Mouse (Mus musculus) forebrain, embryonic 12.5 days (tissue): ENCODE results near the gene Tbc1d16. TPM values are rescaled to one million over a fixed set of nuclear protein-coding genes. Genes with fewer than 3 reads are reported as not detected.
"Not testable (repeated sequence)": the region's sequence is repeated elsewhere in the genome, so short reads cannot be mapped to it uniquely, and the experiment has no call there.

Experiments used
- ATAC-seq: fragments of 200-750 bp; cut with Nextera tagmentation; 2 replicates; pipeline ENCODE4 v1.8.0; 2017; ENCODE audit warnings: moderate TSS enrichment; ENCODE audit not compliant: low FRiP score
- H3K27ac ChIP-seq: fragments of 300-500 bp; sonication (generic); 2 replicates; pipeline ENCODE4 v1.5.1; 2016; ENCODE audit warnings: mild to moderate bottlenecking
- H3K27me3 ChIP-seq: fragments of 300-500 bp; sonication (generic); 2 replicates; pipeline ENCODE4 v1.6.1; 2016; ENCODE audit warnings: mild to moderate bottlenecking
- H3K36me3 ChIP-seq: fragments of 300-500 bp; sonication (generic); replicated peaks from 2 replicates; pipeline ENCODE4 v1.6.1; 2016; ENCODE audit warnings: mild to moderate bottlenecking
- H3K4me1 ChIP-seq: fragments of 300-500 bp; sonication (generic); 2 replicates; pipeline ENCODE4 v1.6.1; 2016
- H3K4me2 ChIP-seq: fragments of 300-500 bp; sonication (generic); 2 replicates; pipeline ENCODE4 v1.6.1; 2016; ENCODE audit warnings: mild to moderate bottlenecking, moderate library complexity
- H3K4me3 ChIP-seq: fragments of 300-500 bp; sonication (generic); replicated peaks from 2 replicates; pipeline ENCODE4 v1.5.1; 2016; ENCODE audit warnings: mild to moderate bottlenecking
- H3K9ac ChIP-seq: fragments of 300-500 bp; sonication (generic); 2 replicates; pipeline ENCODE4 v1.6.1; 2016; ENCODE audit warnings: mild to moderate bottlenecking
- H3K9me3 ChIP-seq: fragments of 300-500 bp; sonication (generic); 2 replicates; pipeline ENCODE4 v1.6.1; 2016
- WGBS: fragments of 180-500 bp; shearing (Covaris S2); methylation state at CpG from one replicate; pipeline ENCODE4 v1.1.7; 2016; 5-methylcytosine and 5-hydroxymethylcytosine counted together
- polyA plus RNA-seq: library from polyadenylated mRNA; unstranded; fragments of >200 nt; fragmentation: Nextera tagmentation; extraction: Ambion mirVana; gene quantifications from 2 replicates; pipeline ENCODE4 v1.2.1, GENCODE M21; 2016

The Tbc1d16 gene
- polyA plus RNA-seq, 1 experiment from 2014 or later, result 28.1 TPM

GRCm38 (mm10) chr11:119256557-119256956 is 28.3 kb upstream of the Tbc1d16 start:
- 86% methylated on average over 5 of the region's 5 CpGs for WGBS
- H3K4me3 ChIP-seq, H3K27ac ChIP-seq, H3K9ac ChIP-seq, H3K4me2 ChIP-seq, ATAC-seq, H3K9me3 ChIP-seq, H3K27me3 ChIP-seq: not testable (repeated sequence)
- peaks cover 23% of the 10 kb centered on the region for H3K36me3 ChIP-seq
- peaks cover 27% of the 10 kb centered on the region for H3K4me1 ChIP-seq

- Histone ChIP-seq H3K4me3 (peak overlapping the region; percentile 13), H3K36me3 (0 out of 2 replicates have a peak, but pooled peaks cover 4% of the 10 kb centered on the region), H3K27me3 (no peaks in the 10 kb centered on the region), H3K9ac (peak overlapping the region; percentile 5), H3K4me2 (peak overlapping the region; percentile 30), H3K9me3 (no peaks in the 10 kb centered on the region), H3K27ac (no peak overlapping the region), H3K4me1 (peaks cover 29% of the 10 kb centered on the region)
- ATAC-seq, result peak; percentile 73
- WGBS, result 5% methylated on average over 22 of the region's 22 CpGs
Observed at GRCm38 (mm10) chr11:119252854-119253541, 24.7 kb upstream of the Tbc1d16 start.

GRCm38 (mm10) chr11:119250998-119251397 is 22.7 kb upstream of the Tbc1d16 start:
- Histone ChIP-seq H3K4me3 (no peak overlapping the region), H3K36me3 (peaks cover 5% of the 10 kb centered on the region; the same call in 1 of the 2 replicates), H3K27me3 (no peaks in the 10 kb centered on the region), H3K9me3 (no peaks in the 10 kb centered on the region), H3K4me1 (peaks cover 22% of the 10 kb centered on the region), H3K4me2 (no peak overlapping the region), H3K9ac (no peak overlapping the region), H3K27ac (no peak overlapping the region)
- WGBS, result 73% methylated on average over 17 of the region's 17 CpGs
- ATAC-seq, result no peak

- peak; percentile 25; the same call in 1 of the 2 replicates for ATAC-seq
- peaks cover 22% of the 10 kb centered on the region for H3K4me1 ChIP-seq
- no peaks in the 10 kb centered on the region for H3K27me3 ChIP-seq
- no peaks in the 10 kb centered on the region for H3K9me3 ChIP-seq
- H3K9ac ChIP-seq, result no peak overlapping the region; the same call in 1 of the 2 replicates
- no peak overlapping the region for H3K4me2 ChIP-seq
- no peak overlapping the region for H3K27ac ChIP-seq
- WGBS, result 33% methylated on average over 6 of the region's 6 CpGs
- peaks cover 10% of the 10 kb centered on the region for H3K36me3 ChIP-seq
- no peak overlapping the region for H3K4me3 ChIP-seq
Observed at GRCm38 (mm10) chr11:119249011-119249410, 20.7 kb upstream of the Tbc1d16 start.

- 89% methylated on average over 6 of the region's 6 CpGs for WGBS
- not testable (repeated sequence) for ATAC-seq
Observed at GRCm38 (mm10) chr11:119245543-119245942, 17.2 kb upstream of the Tbc1d16 start.

GRCm38 (mm10) chr11:119239480-119239879 is 11.2 kb upstream of the Tbc1d16 start:
- WGBS, result 89% methylated on average over 12 of the region's 12 CpGs
- no peak for ATAC-seq

More at GRCm38 (mm10) chr11:119245543-119245942, 17.2 kb upstream of the Tbc1d16 start:
- not testable (repeated sequence) for H3K9me3 ChIP-seq, H3K4me2 ChIP-seq, H3K27me3 ChIP-seq, H3K4me3 ChIP-seq, H3K9ac ChIP-seq, H3K4me1 ChIP-seq, H3K27ac ChIP-seq
- H3K36me3 ChIP-seq, result peaks cover 27% of the 10 kb centered on the region

GRCm38 (mm10) chr11:119238305-119238721 is 10.0 kb upstream of the Tbc1d16 start:
- H3K4me2 ChIP-seq, result peak overlapping the region; percentile 49
- peaks cover 11% of the 10 kb centered on the region for H3K4me1 ChIP-seq
- H3K9me3 ChIP-seq, result no peaks in the 10 kb centered on the region
- peaks cover 47% of the 10 kb centered on the region for H3K36me3 ChIP-seq
- H3K9ac ChIP-seq, result peak overlapping the region; percentile 9; the same call in 1 of the 2 replicates
- ATAC-seq, result peak; percentile 65
- WGBS, result 22% methylated on average over 11 of the region's 11 CpGs
- H3K27me3 ChIP-seq, result 0 out of 2 replicates have a peak, but pooled peaks cover 5% of the 10 kb centered on the region
- H3K27ac ChIP-seq, result 0 out of 2 replicates have a peak overlapping the region, but pooled peaks have one; percentile 43
- peak overlapping the region; percentile 19 for H3K4me3 ChIP-seq

More at GRCm38 (mm10) chr11:119239480-119239879, 11.2 kb upstream of the Tbc1d16 start:
- Histone ChIP-seq H3K9ac (no peak overlapping the region), H3K27ac (no peak overlapping the region), H3K27me3 (0 out of 2 replicates have a peak, but pooled peaks cover 5% of the 10 kb centered on the region), H3K36me3 (peaks cover 46% of the 10 kb centered on the region), H3K4me1 (peaks cover 11% of the 10 kb centered on the region), H3K9me3 (no peaks in the 10 kb centered on the region), H3K4me3 (no peak overlapping the region), H3K4me2 (no peak overlapping the region)

GRCm38 (mm10) chr11:119237568-119238304 is 9.4 kb upstream of the Tbc1d16 start:
- WGBS, result 35% methylated on average over 19 of the region's 20 CpGs
- Histone ChIP-seq H3K9me3 (no peaks in the 10 kb centered on the region), H3K36me3 (peaks cover 41% of the 10 kb centered on the region), H3K4me2 (peak overlapping the region; percentile 49), H3K4me3 (peak overlapping the region; percentile 19), H3K4me1 (peaks cover 11% of the 10 kb centered on the region), H3K27me3 (0 out of 2 replicates have a peak, but pooled peaks cover 5% of the 10 kb centered on the region), H3K27ac (0 out of 2 replicates have a peak overlapping the region, but pooled peaks have one; percentile 38), H3K9ac (peak overlapping the region; percentile 9; the same call in 1 of the 2 replicates)
- ATAC-seq, result peak; percentile 62

GRCm38 (mm10) chr11:119237007-119237406 is 8.7 kb upstream of the Tbc1d16 start:
- Histone ChIP-seq H3K36me3 (peaks cover 43% of the 10 kb centered on the region), H3K4me3 (no peak overlapping the region), H3K4me2 (no peak overlapping the region), H3K27ac (no peak overlapping the region), H3K9me3 (no peaks in the 10 kb centered on the region), H3K4me1 (peaks cover 11% of the 10 kb centered on the region), H3K27me3 (0 out of 2 replicates have a peak, but pooled peaks cover 5% of the 10 kb centered on the region), H3K9ac (no peak overlapping the region)
- 60% methylated on average over 3 of the region's 3 CpGs for WGBS
- no peak for ATAC-seq

GRCm38 (mm10) chr11:119236354-119236753 is 8.1 kb upstream of the Tbc1d16 start:
- 0 out of 2 replicates have a peak, but pooled peaks cover 5% of the 10 kb centered on the region for H3K27me3 ChIP-seq
- H3K4me2 ChIP-seq, result no peak overlapping the region
- ATAC-seq, result no peak
- 52% methylated on average over 8 of the region's 8 CpGs for WGBS
- H3K9ac ChIP-seq, result no peak overlapping the region
- no peaks in the 10 kb centered on the region for H3K9me3 ChIP-seq
- H3K36me3 ChIP-seq, result peaks cover 50% of the 10 kb centered on the region
- peaks cover 11% of the 10 kb centered on the region for H3K4me1 ChIP-seq
- H3K27ac ChIP-seq, result no peak overlapping the region
- H3K4me3 ChIP-seq, result no peak overlapping the region

GRCm38 (mm10) chr11:119235596-119235995 is 7.3 kb upstream of the Tbc1d16 start:
- Histone ChIP-seq H3K4me2 (no peak overlapping the region), H3K9ac (no peak overlapping the region), H3K36me3 (peaks cover 45% of the 10 kb centered on the region), H3K4me1 (peaks cover 13% of the 10 kb centered on the region), H3K9me3 (no peaks in the 10 kb centered on the region), H3K27ac (no peak overlapping the region), H3K4me3 (no peak overlapping the region), H3K27me3 (0 out of 2 replicates have a peak, but pooled peaks cover 5% of the 10 kb centered on the region)
- ATAC-seq, result no peak
- 83% methylated on average over 4 of the region's 4 CpGs for WGBS

- no peak for ATAC-seq
- peaks cover 37% of the 10 kb centered on the region for H3K36me3 ChIP-seq
- H3K9ac ChIP-seq, result no peak overlapping the region
- WGBS, result 92% methylated on average over 10 of the region's 10 CpGs
- H3K4me1 ChIP-seq, result peaks cover 22% of the 10 kb centered on the region
- no peak overlapping the region for H3K4me3 ChIP-seq
- H3K9me3 ChIP-seq, result no peaks in the 10 kb centered on the region
- H3K27ac ChIP-seq, result no peak overlapping the region
- no peak overlapping the region for H3K4me2 ChIP-seq
- 0 out of 2 replicates have a peak, but pooled peaks cover 5% of the 10 kb centered on the region for H3K27me3 ChIP-seq
Observed at GRCm38 (mm10) chr11:119234770-119235169, 6.5 kb upstream of the Tbc1d16 start.
